Mouse (Mus musculus) liver, embryonic 16.5 days (tissue): ENCODE measurements around the gene Cort. TPM values are rescaled to one million over a fixed set of nuclear protein-coding genes. Genes with fewer than 3 reads are reported as not detected.
"Not testable (repeated sequence)": the region's sequence is repeated elsewhere in the genome, so short reads cannot be mapped to it uniquely, and the experiment has no call there.

ENCODE experiments used
- ATAC-seq: fragments of 200-750 bp; cut with Nextera tagmentation; 2 replicates; pipeline ENCODE4 v1.8.0; 2017; ENCODE audit warnings: low read depth, mild to moderate bottlenecking, moderate number of reproducible peaks, moderate library complexity
- H3K27ac ChIP-seq: fragments of 300-500 bp; sonication (generic); 2 replicates; pipeline ENCODE4 v1.5.1; 2014; ENCODE audit warnings: mild to moderate bottlenecking, low read length
- H3K27me3 ChIP-seq: fragments of 300-500 bp; sonication (generic); 2 replicates; pipeline ENCODE4 v1.6.1; 2014; ENCODE audit warnings: low read depth, low read length, mixed read lengths; ENCODE audit not compliant: control insufficient read depth, insufficient read depth
- H3K36me3 ChIP-seq: fragments of 300-500 bp; sonication (generic); 2 replicates; pipeline ENCODE4 v1.6.1; 2014; ENCODE audit warnings: mild to moderate bottlenecking; ENCODE audit not compliant: control insufficient read depth, insufficient read depth
- H3K4me1 ChIP-seq: fragments of 300-500 bp; sonication (generic); 2 replicates; pipeline ENCODE4 v1.6.1; 2014; ENCODE audit warnings: low read depth, low read length, mixed read lengths; ENCODE audit not compliant: control insufficient read depth
- H3K4me2 ChIP-seq: fragments of 300-500 bp; sonication (generic); 2 replicates; pipeline ENCODE4 v1.6.1; 2014; ENCODE audit warnings: low read depth, low read length, mixed read lengths
- H3K4me3 ChIP-seq: fragments of 300-500 bp; sonication (generic); 2 replicates; pipeline ENCODE4 v1.5.1; 2014; ENCODE audit warnings: low read depth, mild to moderate bottlenecking, low read length
- H3K9ac ChIP-seq: fragments of 300-500 bp; sonication (generic); 2 replicates; pipeline ENCODE4 v1.6.1; 2014; ENCODE audit warnings: low read depth, low read length
- H3K9me3 ChIP-seq: fragments of 300-500 bp; sonication (generic); replicated peaks from 2 replicates; pipeline ENCODE4 v1.6.1; 2016; ENCODE audit warnings: low read length; ENCODE audit not compliant: control insufficient read depth
- WGBS: fragments of 180-500 bp; shearing (Covaris S2); extraction: QIAGEN DNeasy Blood & Tissue Kit; methylation state at CpG from one replicate; pipeline ENCODE4 v1.1.7; 2014; ENCODE audit not compliant: insufficient replicate concordance; 5-methylcytosine and 5-hydroxymethylcytosine counted together
- polyA plus RNA-seq: library from polyadenylated mRNA; unstranded; fragments of >200 nt; fragmentation: Nextera tagmentation; extraction: Ambion mirVana; gene quantifications from 2 replicates; pipeline ENCODE4 v1.2.1, GENCODE M21; 2015

The Cort gene
- not detected in 2 replicates for polyA plus RNA-seq

- Histone ChIP-seq H3K4me3 (no peak within 1 kb of the TSS), H3K36me3 (no peaks in the 10 kb centered on the region), H3K27me3 (no peaks in the 10 kb centered on the region), H3K9ac (no peak within 1 kb of the TSS), H3K27ac (no peak within 1 kb of the TSS), H3K4me1 (no peaks in the 10 kb centered on the region; the same call in 1 of the 2 replicates), H3K4me2 (no peak within 1 kb of the TSS), H3K9me3 (no peaks in the 10 kb centered on the region)
- ATAC-seq, result no peak
- 79% methylated on average over 11 of the region's 11 CpGs for WGBS
Measured at GRCm38 (mm10) chr4:149126663-149127062, at the start of gene Cort. TSS of gene Cort (minus strand) at chr4:149126763.

- no peak for ATAC-seq
- Histone ChIP-seq H3K9me3 (no peaks in the 10 kb centered on the region), H3K27ac (no peak overlapping the region), H3K36me3 (no peaks in the 10 kb centered on the region), H3K4me3 (no peak overlapping the region), H3K27me3 (no peaks in the 10 kb centered on the region), H3K4me2 (no peak overlapping the region), H3K4me1 (peaks cover 13% of the 10 kb centered on the region), H3K9ac (no peak overlapping the region)
- 37% methylated on average over 6 of the region's 6 CpGs for WGBS
Measured at GRCm38 (mm10) chr4:149173661-149174060, 47.1 kb upstream of the Cort start.

- 68% methylated on average over 2 of the region's 2 CpGs for WGBS
Measured at GRCm38 (mm10) chr4:149172666-149173065, 46.1 kb upstream of the Cort start.

GRCm38 (mm10) chr4:149172083-149172482 is 45.5 kb upstream of the Cort start:
- WGBS, result 68% methylated on average over 5 of the region's 5 CpGs
- Histone ChIP-seq H3K4me3 (no peak overlapping the region), H3K36me3 (no peaks in the 10 kb centered on the region), H3K4me1 (peaks cover 13% of the 10 kb centered on the region), H3K9me3 (no peaks in the 10 kb centered on the region), H3K27ac (no peak overlapping the region), H3K9ac (no peak overlapping the region), H3K4me2 (no peak overlapping the region), H3K27me3 (no peaks in the 10 kb centered on the region)
- ATAC-seq, result no peak

More at GRCm38 (mm10) chr4:149172666-149173065, 46.1 kb upstream of the Cort start:
- Histone ChIP-seq H3K27ac (peak overlapping the region; percentile 6), H3K27me3 (no peaks in the 10 kb centered on the region), H3K4me1 (peaks cover 12% of the 10 kb centered on the region), H3K36me3 (no peaks in the 10 kb centered on the region), H3K9me3 (no peaks in the 10 kb centered on the region), H3K4me2 (no peak overlapping the region), H3K9ac (no peak overlapping the region), H3K4me3 (no peak overlapping the region)
- no peak for ATAC-seq

- peak overlapping the region; percentile 38; the same call in 1 of the 2 replicates for H3K27ac ChIP-seq
- ATAC-seq, result 0 out of 2 replicates have a peak, but pooled peaks have one; percentile 2
- H3K9ac ChIP-seq, result no peak overlapping the region
- H3K4me3 ChIP-seq, result no peak overlapping the region
- H3K4me2 ChIP-seq, result no peak overlapping the region
- WGBS, result 40% methylated on average over 5 of the region's 5 CpGs
- peaks cover 13% of the 10 kb centered on the region for H3K4me1 ChIP-seq
- no peaks in the 10 kb centered on the region for H3K9me3 ChIP-seq
- no peaks in the 10 kb centered on the region for H3K36me3 ChIP-seq
- H3K27me3 ChIP-seq, result no peaks in the 10 kb centered on the region
Measured at GRCm38 (mm10) chr4:149171581-149171981, 45.0 kb upstream of the Cort start.

- Histone ChIP-seq H3K27ac (peak overlapping the region; percentile 45; the same call in 1 of the 2 replicates), H3K4me2 (no peak overlapping the region)
Measured at GRCm38 (mm10) chr4:149170394-149170931, 43.9 kb upstream of the Cort start.

GRCm38 (mm10) chr4:149169926-149170325 is 43.4 kb upstream of the Cort start:
- not testable (repeated sequence) for H3K9me3 ChIP-seq, H3K4me3 ChIP-seq, H3K36me3 ChIP-seq, H3K4me2 ChIP-seq, ATAC-seq, H3K9ac ChIP-seq, H3K27me3 ChIP-seq
- WGBS, result 68% methylated on average over 7 of the region's 8 CpGs
- H3K4me1 ChIP-seq, result peaks cover 16% of the 10 kb centered on the region
- peak overlapping the region; percentile 45; the same call in 1 of the 2 replicates for H3K27ac ChIP-seq

More at GRCm38 (mm10) chr4:149170394-149170931, 43.9 kb upstream of the Cort start:
- Histone ChIP-seq H3K4me3 (no peak overlapping the region), H3K9ac (no peak overlapping the region), H3K9me3 (no peaks in the 10 kb centered on the region), H3K36me3 (no peaks in the 10 kb centered on the region), H3K4me1 (peaks cover 16% of the 10 kb centered on the region), H3K27me3 (no peaks in the 10 kb centered on the region)
- no peak for ATAC-seq
- WGBS, result 28% methylated on average over 7 of the region's 7 CpGs

GRCm38 (mm10) chr4:149168016-149168415 is 41.5 kb upstream of the Cort start:
- 32% methylated on average over 2 of the region's 2 CpGs for WGBS
- no peak overlapping the region for H3K9ac ChIP-seq

GRCm38 (mm10) chr4:149166957-149167611 is 40.5 kb upstream of the Cort start:
- peak; percentile 1; the same call in 1 of the 2 replicates for ATAC-seq
- peaks cover 16% of the 10 kb centered on the region for H3K4me1 ChIP-seq
- H3K4me2 ChIP-seq, result peak overlapping the region; percentile 97
- H3K36me3 ChIP-seq, result no peaks in the 10 kb centered on the region
- H3K4me3 ChIP-seq, result peak overlapping the region; percentile 73
- peak overlapping the region; percentile 58 for H3K9ac ChIP-seq
- H3K27me3 ChIP-seq, result no peaks in the 10 kb centered on the region
- under 1% methylated on average over 27 of the region's 27 CpGs for WGBS
- H3K27ac ChIP-seq, result peak overlapping the region; percentile 66
- no peaks in the 10 kb centered on the region for H3K9me3 ChIP-seq

More at GRCm38 (mm10) chr4:149168016-149168415, 41.5 kb upstream of the Cort start:
- Histone ChIP-seq H3K9me3 (no peaks in the 10 kb centered on the region), H3K36me3 (no peaks in the 10 kb centered on the region), H3K4me2 (peak overlapping the region; percentile 97), H3K4me3 (peak overlapping the region; percentile 73), H3K27ac (no peak overlapping the region), H3K4me1 (peaks cover 16% of the 10 kb centered on the region), H3K27me3 (no peaks in the 10 kb centered on the region)
- ATAC-seq, result no peak
